Mouse (Mus musculus) ES-E14 (cell line): Measurements from ENCODE around the gene Myo19.

Source experiments
- CHD2 ChIP-seq: IDR thresholded peaks from 2 replicates; pipeline ENCODE4 v1.6.1; 2014; ENCODE audit warnings: mild to moderate bottlenecking, low read depth, low read length, inconsistent platforms
- MAFK ChIP-seq: IDR thresholded peaks from 2 replicates; pipeline ENCODE4 v1.6.1; 2014; ENCODE audit warnings: mild to moderate bottlenecking, low read depth, low read length, inconsistent platforms; ENCODE audit not compliant: insufficient read depth

- TF ChIP-seq MAFK: no peak
- TF ChIP-seq CHD2: no peak
Observed at GRCm38 (mm10) chr11:84879007-84879771, 759 bp upstream of the Myo19 start.
